Mouse (Mus musculus) retina, embryonic 14.5 days (tissue): ENCODE measurements around the gene Kctd18.

Experiments used
- DNase-seq: peaks from one replicate; pipeline ENCODE4 v3.0.0-alpha.2; 2015; ENCODE audit warnings: low spot score

The Kctd18 gene

GRCm38 (mm10) chr1:57989052-57989600, 29.6 kb downstream of the Kctd18 start:
- no peak for DNase-seq

GRCm38 (mm10) chr1:57976860-57977259, 41.9 kb downstream of the Kctd18 start:
- DNase-seq, result no peak

GRCm38 (mm10) chr1:57971588-57971987, 47.2 kb downstream of the Kctd18 start:
- DNase-seq, result no peak

- DNase-seq, result peak; percentile 96
These were observed 49.2 kb downstream of the Kctd18 start for GRCm38 (mm10) chr1:57969327-57970271.

- no peak for DNase-seq
These were observed 63.0 kb downstream of the Kctd18 start for GRCm38 (mm10) chr1:57955774-57956173.

GRCm38 (mm10) chr1:57954376-57954765, 64.4 kb downstream of the Kctd18 start:
- DNase-seq, result no peak

GRCm38 (mm10) chr1:57953586-57954375, 65.0 kb downstream of the Kctd18 start:
- no peak for DNase-seq

- no peak for DNase-seq
These were observed 66.2 kb downstream of the Kctd18 start for GRCm38 (mm10) chr1:57952509-57952908.

- no peak for DNase-seq
These were observed 69.0 kb downstream of the Kctd18 start for GRCm38 (mm10) chr1:57949716-57950115.

- peak; percentile 48 for DNase-seq
These were observed 69.6 kb downstream of the Kctd18 start for GRCm38 (mm10) chr1:57949195-57949594.

GRCm38 (mm10) chr1:57947552-57948347, 71.0 kb downstream of the Kctd18 start:
- DNase-seq, result no peak

GRCm38 (mm10) chr1:57942215-57942614, 76.5 kb downstream of the Kctd18 start:
- no peak for DNase-seq

- no peak for DNase-seq
These were observed 77.0 kb downstream of the Kctd18 start for GRCm38 (mm10) chr1:57941734-57942133.

GRCm38 (mm10) chr1:57941095-57941494, 77.7 kb downstream of the Kctd18 start:
- peak; percentile 8 for DNase-seq

- peak; percentile 58 for DNase-seq
These were observed 78.1 kb downstream of the Kctd18 start for GRCm38 (mm10) chr1:57940691-57941090.

GRCm38 (mm10) chr1:57934287-57934686, 84.5 kb downstream of the Kctd18 start:
- no peak for DNase-seq

- no peak for DNase-seq
These were observed 100.2 kb downstream of the Kctd18 start for GRCm38 (mm10) chr1:57918567-57918966.

GRCm38 (mm10) chr1:57917342-57917741, 101.4 kb downstream of the Kctd18 start:
- no peak for DNase-seq

- DNase-seq, result no peak
These were observed 107.2 kb downstream of the Kctd18 start for GRCm38 (mm10) chr1:57911561-57911960.

GRCm38 (mm10) chr1:57906312-57906711, 112.4 kb downstream of the Kctd18 start:
- DNase-seq, result no peak

GRCm38 (mm10) chr1:57905912-57906311, 112.8 kb downstream of the Kctd18 start:
- no peak for DNase-seq
